Mouse (Mus musculus) liver, adult 2 months (tissue): ENCODE data around the gene Brpf1. TPM values are rescaled to one million over a fixed set of nuclear protein-coding genes. Genes with fewer than 3 reads are reported as not detected.
"Not testable (repeated sequence)": the region's sequence is repeated elsewhere in the genome, so short reads cannot be mapped to it uniquely, and the experiment has no call there.

ENCODE experiments used
- DNase-seq: peaks from one replicate; pipeline ENCODE4 v3.0.0-alpha.2; 2011; ENCODE audit warnings: low read depth, low spot score; ENCODE audit errors: extremely low read depth
- H3K27ac ChIP-seq: fragments of 200-500 bp; replicated peaks from 2 replicates; pipeline ENCODE4 v1.5.1; 2012; ENCODE audit warnings: low read depth, mild to moderate bottlenecking, control low read depth, inconsistent platforms, low read length; ENCODE audit not compliant: insufficient read depth
- H3K27me3 ChIP-seq: fragments of 200-500 bp; 2 replicates; pipeline ENCODE4 v1.6.1; 2012; ENCODE audit warnings: mild to moderate bottlenecking, moderate library complexity, low read length, inconsistent platforms; ENCODE audit not compliant: control insufficient read depth, insufficient read depth
- H3K36me3 ChIP-seq: fragments of 200-500 bp; 2 replicates; pipeline ENCODE4 v1.6.1; 2012; ENCODE audit warnings: low read length, inconsistent platforms; ENCODE audit not compliant: control insufficient read depth, insufficient read depth
- H3K4me1 ChIP-seq: fragments of 200-500 bp; 2 replicates; pipeline ENCODE4 v1.6.1; 2011; ENCODE audit warnings: low read length; ENCODE audit not compliant: control insufficient read depth, insufficient read depth
- H3K4me3 ChIP-seq: fragments of 200-500 bp; 2 replicates; pipeline ENCODE4 v1.5.1; 2011; ENCODE audit warnings: low read depth, mild to moderate bottlenecking, control low read depth, low read length, moderate library complexity; ENCODE audit not compliant: insufficient read depth
- H3K79me2 ChIP-seq: fragments of 200-500 bp; 2 replicates; pipeline ENCODE4 v1.6.1; 2012; ENCODE audit warnings: inconsistent platforms, mild to moderate bottlenecking, low read length, moderate library complexity; ENCODE audit not compliant: control insufficient read depth, insufficient read depth
- H3K9ac ChIP-seq: fragments of 200-500 bp; 2 replicates; pipeline ENCODE4 v1.6.1; 2012; ENCODE audit warnings: low read depth, mild to moderate bottlenecking, control low read depth, inconsistent platforms, low read length
- CTCF ChIP-seq: fragments of 200-500 bp; IDR thresholded peaks from 2 replicates; pipeline ENCODE4 v1.5.1; 2011; ENCODE audit warnings: low read depth, low read length, control low read depth
- POLR2A ChIP-seq: fragments of 200-500 bp; IDR thresholded peaks from 2 replicates; pipeline ENCODE4 v1.6.1; 2011; ENCODE audit warnings: low read length, control low read depth; ENCODE audit not compliant: insufficient read depth; ENCODE audit errors: extremely low read depth
- WGBS: fragments of 180-500 bp; shearing (Covaris S2); methylation state at CpG from one replicate; pipeline ENCODE4 v1.1.7; 2018; 5-methylcytosine and 5-hydroxymethylcytosine counted together
- polyA plus RNA-seq: library from polyadenylated mRNA; depleted of rRNA; stranded (reverse); fragments of >200 nt; gene quantifications from 2 replicates; pipeline ENCODE4 v1.2.3, GENCODE M21; 2012
- total RNA-seq: library from RNA; depleted of rRNA; stranded (reverse); fragments of >200 nt; gene quantifications from 2 replicates; pipeline ENCODE4 v1.2.3, GENCODE M21; 2014

Brpf1 gene
- total and polyA plus RNA-seq, 2 experiments, result 5.4 to 10.2 TPM

GRCm38 (mm10) chr6:113315972-113316371 lies 9.0 kb downstream of the Brpf1 start:
- H3K4me1 ChIP-seq, result no peaks in the 10 kb centered on the region
- H3K27ac ChIP-seq, result no peak overlapping the region
- DNase-seq, result no peak
- H3K4me3 ChIP-seq, result no peak overlapping the region
- no peaks in the 10 kb centered on the region for H3K27me3 ChIP-seq
- peaks cover 2% of the 10 kb centered on the region; the same call in 1 of the 2 replicates for H3K79me2 ChIP-seq
- H3K9ac ChIP-seq, result no peak overlapping the region
- H3K36me3 ChIP-seq, result peaks cover 69% of the 10 kb centered on the region
- TF ChIP-seq CTCF (no peak), POLR2A (no peak)
- WGBS, result 89% methylated on average over 3 of the region's 3 CpGs

GRCm38 (mm10) chr6:113326533-113327315 lies 19.8 kb downstream of the Brpf1 start, which contains the start of gene Ogg1:
TSS of gene Ogg1 (plus strand) at chr6:113326972.
- peaks cover 29% of the 10 kb centered on the region for H3K36me3 ChIP-seq
- peak within 1 kb of the TSS; percentile 75 for H3K9ac ChIP-seq
- TF ChIP-seq CTCF (no peak), POLR2A (peak; percentile 88)
- peaks cover 2% of the 10 kb centered on the region for H3K4me1 ChIP-seq
- H3K4me3 ChIP-seq, result peak within 1 kb of the TSS; percentile 64
- no peaks in the 10 kb centered on the region for H3K27me3 ChIP-seq
- H3K27ac ChIP-seq, result peak within 1 kb of the TSS; percentile 76
- DNase-seq, result peak; percentile 98
- H3K79me2 ChIP-seq, result no peaks in the 10 kb centered on the region
- WGBS, result under 1% methylated on average over 52 of the region's 52 CpGs

GRCm38 (mm10) chr6:113329396-113329795 lies 22.5 kb downstream of the Brpf1 start:
- DNase-seq, result no peak
- Histone ChIP-seq H3K79me2 (no peaks in the 10 kb centered on the region), H3K9ac (no peak overlapping the region), H3K27ac (no peak overlapping the region), H3K27me3 (no peaks in the 10 kb centered on the region), H3K36me3 (peaks cover 11% of the 10 kb centered on the region; the same call in 1 of the 2 replicates), H3K4me1 (peaks cover 2% of the 10 kb centered on the region), H3K4me3 (no peak overlapping the region)
- TF ChIP-seq CTCF (no peak), POLR2A (no peak)
- WGBS, result 94% methylated on average over 1 of the region's 1 CpGs

GRCm38 (mm10) chr6:113330547-113330946 lies 23.6 kb downstream of the Brpf1 start:
- WGBS, result 72% methylated on average over 2 of the region's 2 CpGs
- TF ChIP-seq POLR2A (no peak), CTCF (no peak)
- Histone ChIP-seq H3K79me2 (no peaks in the 10 kb centered on the region), H3K27ac (no peak overlapping the region), H3K4me1 (peaks cover 2% of the 10 kb centered on the region), H3K9ac (no peak overlapping the region), H3K27me3 (no peaks in the 10 kb centered on the region), H3K36me3 (peaks cover 9% of the 10 kb centered on the region; the same call in 1 of the 2 replicates), H3K4me3 (no peak overlapping the region)
- no peak for DNase-seq

- H3K27me3 ChIP-seq, result no peaks in the 10 kb centered on the region
- peaks cover 18% of the 10 kb centered on the region; the same call in 1 of the 2 replicates for H3K36me3 ChIP-seq
- no peak overlapping the region for H3K9ac ChIP-seq
- 92% methylated on average over 11 of the region's 11 CpGs for WGBS
- no peaks in the 10 kb centered on the region; the same call in 1 of the 2 replicates for H3K4me1 ChIP-seq
- TF ChIP-seq POLR2A (no peak), CTCF (no peak)
- H3K27ac ChIP-seq, result no peak overlapping the region
- no peaks in the 10 kb centered on the region for H3K79me2 ChIP-seq
- no peak for DNase-seq
- H3K4me3 ChIP-seq, result no peak overlapping the region
These were observed 24.8 kb downstream of the Brpf1 start for GRCm38 (mm10) chr6:113331721-113332120.

GRCm38 (mm10) chr6:113332734-113333133 lies 25.8 kb downstream of the Brpf1 start:
- H3K9ac ChIP-seq, H3K4me3 ChIP-seq, H3K27ac ChIP-seq, H3K4me1 ChIP-seq, DNase-seq, H3K27me3 ChIP-seq, H3K79me2 ChIP-seq: not testable (repeated sequence)
- H3K36me3 ChIP-seq, result peaks cover 20% of the 10 kb centered on the region; the same call in 1 of the 2 replicates
- 56% methylated on average over 6 of the region's 6 CpGs for WGBS
